Mouse (Mus musculus) heart, postnatal 36 days (tissue): Measurements from ENCODE around the gene Cilp2. TPM values are rescaled to one million over a fixed set of nuclear protein-coding genes. Genes with fewer than 3 reads are reported as not detected.

Experiments
- DNase-seq, 2 experiments: peaks; one replicate each; pipeline ENCODE4 v3.0.0; 2021 to 2022
- intact Hi-C: fragments of 180-260 bp; cut with DNase I; formaldehyde crosslinking; loops from one replicate; pipeline ENCODE4 v1.15.1; 2025
- total RNA-seq, 2 experiments: library from RNA; stranded (reverse); gene quantifications; 2 replicates each; pipeline ENCODE4 v1.2.3; 2021

The Cilp2 gene
- total RNA-seq, 2 experiments from 2014 or later, result 1.7 to 2.4 TPM

DNA sequence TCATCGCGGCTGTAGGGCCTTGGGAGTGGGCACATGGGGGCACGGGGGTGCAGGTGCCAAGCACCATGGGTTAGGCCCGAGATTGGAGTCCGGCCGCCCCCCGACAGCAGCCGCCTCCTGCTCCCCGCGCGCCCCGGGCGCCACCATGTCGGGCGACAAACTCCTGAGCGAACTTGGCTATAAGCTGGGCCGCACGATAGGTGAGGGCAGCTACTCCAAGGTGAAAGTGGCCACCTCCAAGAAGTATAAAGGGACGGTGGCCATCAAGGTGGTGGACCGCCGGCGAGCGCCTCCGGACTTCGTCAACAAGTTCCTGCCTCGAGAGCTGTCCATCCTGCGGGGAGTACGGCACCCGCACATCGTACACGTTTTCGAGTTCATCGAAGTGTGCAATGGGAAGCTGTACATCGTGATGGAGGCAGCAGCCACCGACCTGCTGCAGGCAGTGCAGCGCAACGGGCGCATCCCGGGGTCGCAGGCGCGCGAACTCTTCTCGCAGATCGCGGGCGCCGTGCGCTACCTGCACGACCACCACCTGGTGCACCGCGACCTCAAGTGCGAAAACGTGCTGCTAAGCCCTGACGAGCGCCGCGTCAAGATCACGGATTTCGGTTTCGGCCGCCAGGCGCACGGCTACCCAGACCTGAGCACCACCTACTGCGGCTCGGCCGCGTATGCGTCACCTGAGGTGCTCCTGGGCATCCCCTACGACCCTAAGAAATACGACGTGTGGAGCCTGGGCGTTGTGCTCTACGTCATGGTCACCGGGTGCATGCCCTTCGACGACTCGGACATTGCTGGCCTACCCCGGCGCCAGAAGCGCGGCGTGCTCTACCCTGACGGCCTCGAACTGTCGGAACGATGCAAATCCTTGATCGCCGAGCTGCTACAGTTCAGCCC is 14.9 kb upstream of the Cilp2 start, which contains the start of the genes Tssk6, Ndufa13 and Yjefn3:
Gene Tssk6, plus strand, starts transcription at position 22 of the 900 bp plus-strand sequence.
Gene Ndufa13, minus strand, starts transcription at position 396 of the 900 bp plus-strand sequence.
Gene Yjefn3, minus strand, starts transcription at position 550 of the 900 bp plus-strand sequence.
- peak; percentile 48 to 63 for DNase-seq
- intact Hi-C loops, result no loop called here

DNA sequence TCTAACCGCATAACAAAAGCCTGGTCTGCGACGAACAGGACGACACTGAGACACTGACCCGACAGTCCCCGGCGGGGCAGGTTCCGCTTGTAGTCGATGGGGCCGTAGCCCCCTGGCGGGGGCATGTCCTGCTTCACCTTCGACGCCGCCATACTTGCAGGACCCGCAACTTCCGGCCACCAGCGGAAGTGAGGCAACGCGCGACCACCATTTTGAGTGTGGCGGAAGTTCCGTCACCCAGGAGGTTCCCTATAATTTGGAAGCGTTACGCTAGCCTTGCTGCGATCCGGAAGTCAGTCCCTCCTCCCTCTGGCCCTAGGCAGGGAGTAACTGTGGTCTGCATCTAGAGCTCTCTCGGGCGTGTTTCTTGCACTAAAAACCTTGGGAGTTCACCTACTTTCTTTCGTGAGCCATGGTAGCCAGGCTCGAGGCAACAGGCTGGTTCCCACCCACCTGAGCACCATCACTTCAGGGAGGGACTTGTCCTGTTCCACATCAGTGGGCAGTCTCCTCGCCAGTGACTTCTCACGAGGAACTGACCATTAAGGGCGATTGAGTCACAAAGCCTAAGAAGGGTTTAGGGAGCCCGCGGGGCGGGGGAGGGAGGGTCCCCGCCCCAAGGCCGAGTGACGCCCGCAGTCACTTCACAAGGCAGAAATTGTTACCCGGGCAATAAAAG is 14.1 kb upstream of the Cilp2 start:
- peak; percentile 99 for DNase-seq
- intact Hi-C loops, result no loop called here

GRCm38 (mm10) chr8:69900895-69901451 is 13.5 kb upstream of the Cilp2 start:
- no peak for DNase-seq
- intact Hi-C loops, result no loop called here

DNA sequence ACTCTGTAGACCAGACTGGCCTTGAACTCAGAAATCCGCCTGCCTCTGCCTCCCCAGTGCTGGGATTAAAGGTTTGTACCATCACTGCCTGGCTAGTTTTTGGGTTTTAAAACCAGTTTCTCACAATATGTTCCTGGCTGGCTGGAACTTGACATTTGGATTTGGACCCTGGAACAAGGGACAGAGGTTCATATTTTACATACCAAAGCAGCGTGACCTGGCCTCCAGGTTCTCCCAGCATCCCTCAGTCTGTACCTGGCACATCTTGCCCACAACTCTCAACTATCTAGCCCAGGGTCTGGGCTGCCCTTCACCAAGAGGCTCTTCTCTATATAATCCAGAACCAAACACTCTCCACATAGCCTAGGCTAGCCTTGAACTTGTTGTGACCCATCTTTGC is 12.4 kb upstream of the Cilp2 start:
- DNase-seq, result no peak
- intact Hi-C loops, result no loop called here

- intact Hi-C loops, result no loop called here
- DNase-seq, result no peak
Observed at GRCm38 (mm10) chr8:69897857-69898256, 10.4 kb upstream of the Cilp2 start.

DNA sequence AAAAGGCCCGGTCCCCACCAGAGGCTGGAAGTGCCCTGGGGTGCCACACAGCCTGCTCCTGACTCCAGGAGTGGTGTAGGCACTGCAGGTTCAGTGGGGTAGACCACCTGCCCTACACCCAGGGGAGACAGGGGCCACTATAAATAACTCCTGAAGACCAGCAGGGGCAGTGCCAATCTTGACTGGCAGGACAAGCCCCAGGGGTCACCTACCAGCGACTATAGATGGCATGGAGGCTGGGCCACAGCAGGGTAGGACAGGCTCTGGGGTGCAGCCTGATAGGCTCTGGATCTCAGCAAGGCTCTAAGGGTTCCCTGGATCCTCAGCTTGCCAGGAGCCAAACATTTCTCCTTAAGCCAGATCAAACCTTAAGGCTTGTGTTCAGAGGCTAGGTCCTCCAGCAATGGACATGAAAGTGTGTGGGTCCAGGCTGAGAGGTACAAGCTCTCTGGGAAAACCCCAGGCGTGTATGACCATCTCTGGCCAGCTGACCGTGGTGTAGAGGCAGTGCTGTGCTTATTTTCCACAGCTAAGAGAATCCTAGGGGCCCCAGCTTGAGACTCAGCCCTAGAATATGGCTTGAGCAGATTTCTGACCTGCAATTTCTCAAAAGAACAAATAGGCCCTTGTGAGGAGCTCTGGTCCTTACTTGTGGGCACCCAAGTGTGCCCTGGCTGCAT is 8.4 kb upstream of the Cilp2 start:
- intact Hi-C loops, result no loop called here
- DNase-seq, result no peak

DNA sequence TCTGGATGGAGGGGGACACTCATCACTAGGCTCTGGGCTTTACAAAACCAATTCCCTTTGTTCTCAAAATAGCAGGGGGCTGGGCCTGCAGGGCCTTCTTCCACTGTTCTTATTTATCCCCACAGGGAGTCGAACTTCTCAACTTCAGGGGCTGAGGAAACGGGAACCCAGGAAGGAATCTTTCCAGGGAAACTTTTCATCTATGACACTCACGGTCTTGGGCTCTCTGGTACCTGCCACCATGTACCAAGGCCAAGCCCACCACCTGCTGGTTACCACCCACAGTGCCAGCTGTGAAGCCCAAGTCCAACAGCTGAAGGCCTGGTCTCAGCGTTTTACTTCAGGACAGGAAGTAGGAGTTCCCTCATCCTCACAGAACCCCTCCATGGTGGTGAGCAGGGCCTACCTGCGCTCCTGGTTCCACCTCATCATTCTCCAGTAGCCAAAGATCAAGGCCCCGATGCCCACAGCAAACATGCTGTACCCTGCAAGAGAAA is 7.4 kb upstream of the Cilp2 start:
- no peak for DNase-seq
- intact Hi-C loops, result no loop called here

DNA sequence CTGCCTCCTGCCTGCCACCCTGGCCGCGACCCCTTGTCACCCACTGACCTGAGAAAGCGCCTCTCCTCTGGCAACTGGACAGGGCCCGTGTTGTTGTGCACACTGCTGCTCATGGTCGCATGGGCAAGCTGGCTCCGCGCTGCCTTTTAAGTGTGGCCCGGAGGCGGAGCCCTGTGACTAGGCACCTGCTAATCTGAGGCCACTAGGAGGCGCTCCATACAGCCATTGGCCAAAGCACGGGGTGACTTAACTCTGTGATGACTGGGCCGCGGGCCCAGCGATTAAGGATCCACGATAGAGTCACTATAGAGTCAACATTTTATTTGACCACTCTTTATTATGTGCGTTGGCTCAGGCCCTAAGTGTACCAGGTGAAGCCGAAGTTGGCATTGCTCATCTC is 6.4 kb upstream of the Cilp2 start:
- peak in 1 of 2 experiments; percentile 30 for DNase-seq
- intact Hi-C loops, result no loop called here

GRCm38 (mm10) chr8:69890813-69891241 is 3.3 kb upstream of the Cilp2 start:
- peak in 1 of 2 experiments; percentile 43 for DNase-seq
- intact Hi-C loops, result loop anchor here (1.0 kb wide), 1 partner anchor 17 kb away; no protein-coding TSS in a partner anchor

DNA sequence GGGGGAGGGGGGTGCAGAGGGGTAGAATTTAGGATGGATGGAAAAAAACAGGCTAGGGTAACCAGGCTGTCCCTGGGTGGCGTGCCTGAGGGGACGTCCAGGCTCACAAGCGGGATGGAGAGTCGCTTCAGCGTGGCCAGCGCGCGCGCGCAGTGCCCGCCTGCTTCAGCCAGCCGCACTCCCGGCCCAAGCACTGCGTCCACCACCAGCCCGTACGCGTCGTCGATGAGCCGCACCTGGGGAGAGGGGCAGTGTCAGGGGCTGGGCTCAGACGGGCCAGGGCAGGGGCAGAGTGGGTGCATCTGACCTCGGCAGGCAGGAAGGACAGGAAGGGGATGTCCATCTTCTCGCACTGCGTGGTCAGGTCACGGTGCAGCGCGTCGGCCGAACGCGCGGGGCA is 1.4 kb upstream of the Cilp2 start:
- intact Hi-C loops, result loop anchor here (5.0 kb wide), 1 partner anchor 262 kb away; the partner anchor contains the start of gene Zfp868
- DNase-seq, result no peak

- intact Hi-C loops, result loop anchor here (5.0 kb wide), 1 partner anchor 261 kb away; the partner anchor contains the start of gene Zfp868
- peak; percentile 32 to 33 for DNase-seq
Observed at GRCm38 (mm10) chr8:69888244-69888866, 868 bp upstream of the Cilp2 start.

- DNase-seq, result no peak
- intact Hi-C loops, result no loop called here
Observed at GRCm38 (mm10) chr8:69884141-69884540, 3.3 kb downstream of the Cilp2 start.

- DNase-seq, result no peak
- intact Hi-C loops, result no loop called here
Observed at GRCm38 (mm10) chr8:69882833-69883600, 4.5 kb downstream of the Cilp2 start.

GRCm38 (mm10) chr8:69882021-69882756 is 5.3 kb downstream of the Cilp2 start:
- intact Hi-C loops, result no loop called here
- peak; percentile 40 to 56 for DNase-seq

GRCm38 (mm10) chr8:69881261-69881865 is 6.1 kb downstream of the Cilp2 start:
- intact Hi-C loops, result no loop called here
- no peak for DNase-seq

DNA sequence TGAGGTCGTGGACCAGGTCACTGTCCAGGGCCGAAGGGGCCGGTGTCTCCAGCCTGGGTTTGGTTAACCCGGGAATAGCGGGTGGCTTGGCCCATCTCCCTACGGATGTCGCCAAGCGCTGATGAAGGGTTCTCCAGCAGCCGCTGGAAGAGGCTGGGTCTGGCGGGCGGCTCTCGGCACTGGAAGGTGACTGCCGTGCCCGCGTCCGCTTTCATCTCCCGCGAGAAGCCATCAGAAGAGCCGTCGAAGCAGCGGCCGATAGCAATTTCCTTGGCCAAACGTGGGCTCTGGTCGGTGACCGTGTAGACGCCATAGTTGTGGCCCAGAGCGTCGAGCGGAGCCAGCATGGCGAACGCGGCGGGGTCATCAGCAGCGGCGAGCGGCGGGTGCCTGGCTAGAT is 6.6 kb downstream of the Cilp2 start:
- intact Hi-C loops, result no loop called here
- no peak for DNase-seq

DNA sequence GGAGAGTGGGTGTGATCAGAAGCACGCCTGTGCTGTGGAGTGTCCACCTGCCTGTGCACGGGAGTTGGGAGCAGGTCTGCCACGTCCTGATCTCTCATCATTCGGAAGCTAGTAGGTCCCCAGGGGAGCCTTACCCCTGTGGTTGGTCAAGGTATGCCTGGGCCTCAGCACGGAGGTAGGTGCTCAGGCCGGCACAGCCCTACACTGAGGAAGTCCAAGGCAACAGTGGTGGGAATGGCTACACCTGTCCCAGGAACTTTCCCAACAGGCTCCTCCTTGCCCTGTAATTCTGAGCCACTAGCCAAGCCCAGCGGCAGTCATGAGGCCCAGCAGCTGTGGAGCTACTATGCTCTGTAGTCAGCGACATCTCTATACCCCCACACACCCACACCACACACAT is 7.8 kb downstream of the Cilp2 start:
- no peak for DNase-seq
- intact Hi-C loops, result no loop called here

DNA sequence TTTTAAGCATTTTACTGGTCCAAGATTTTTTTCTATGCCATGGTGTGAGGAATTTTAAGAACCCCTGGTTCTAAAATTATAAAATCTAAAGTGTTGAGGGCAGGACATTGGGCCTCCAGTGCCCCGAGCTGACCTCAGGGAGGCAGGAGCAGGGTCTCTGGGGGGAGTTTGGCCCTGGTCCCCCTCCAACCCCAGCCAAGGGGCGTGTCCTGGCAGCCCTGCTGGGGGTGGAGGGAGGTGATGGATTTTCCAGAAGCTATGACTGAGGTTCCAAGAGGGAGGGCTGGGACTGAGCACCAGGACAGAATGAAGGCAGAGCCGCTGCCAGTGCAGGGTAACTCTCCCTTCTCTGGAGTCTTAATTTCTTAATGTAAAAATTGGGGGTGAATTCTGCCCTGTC is 9.5 kb downstream of the Cilp2 start:
- no peak for DNase-seq
- intact Hi-C loops, result no loop called here
